Mouse (Mus musculus) central nervous system, embryonic 18 days (tissue): ENCODE results near the gene Ucn. TPM values are rescaled to one million over a fixed set of nuclear protein-coding genes. Genes with fewer than 3 reads are reported as not detected.

ENCODE experiments used
- polyA plus RNA-seq: library from polyadenylated mRNA; depleted of rRNA; stranded (reverse); fragments of >200 nt; gene quantifications from 2 replicates; pipeline ENCODE4 v1.2.3, GENCODE M21; 2012; rRNA removed

Gene Ucn
- polyA plus RNA-seq = 0.19 and 0.21 TPM in 2 replicates

GRCm38 (mm10) chr5:31138241-31138967 is at the start of gene Ucn:
Gene Ucn (minus strand): TSS chr5:31138829.

GRCm38 (mm10) chr5:31179766-31180630 is 41.4 kb upstream of the Ucn start, which contains the start of the genes Gm29609 and Gtf3c2:
Gene Gm29609 (minus strand): TSS chr5:31179911.
Gene Gtf3c2 (minus strand): TSS chr5:31180144.

GRCm38 (mm10) chr5:31154152-31154553 is 15.5 kb upstream of the Ucn start, which contains the start of gene Mpv17:
Gene Mpv17 (minus strand): TSS chr5:31154251.

GRCm38 (mm10) chr5:31116354-31116753 is 22.3 kb downstream of the Ucn start, which contains the start of gene Trim54:
Gene Trim54 (plus strand): TSS chr5:31116712.

DNA sequence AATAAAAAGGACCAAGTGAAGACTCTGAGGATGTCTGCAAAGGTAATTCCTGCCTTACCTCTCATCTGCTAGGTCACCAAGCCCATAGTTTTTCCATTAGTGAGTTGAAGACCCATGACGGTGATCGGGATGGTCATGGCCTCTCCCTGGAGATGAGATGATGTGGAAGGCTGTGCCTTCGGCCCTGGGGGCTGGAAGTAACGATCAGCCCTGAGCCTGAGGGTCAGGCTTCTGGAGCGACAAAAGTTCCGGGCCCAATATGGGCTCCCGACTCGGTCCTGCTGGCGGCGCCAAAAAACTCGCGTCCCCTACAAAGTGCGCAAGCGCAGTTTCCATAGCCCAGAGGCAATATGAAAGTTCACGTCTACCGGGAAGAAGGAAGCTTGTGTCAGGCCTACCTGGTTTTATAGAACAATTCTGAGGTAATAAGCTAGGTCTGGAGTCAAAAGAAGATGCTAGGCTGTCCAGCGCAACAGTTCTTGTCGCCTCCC is 30.6 kb downstream of the Ucn start, which contains the start of gene Slc30a3:
Gene Slc30a3 (minus strand): TSS at position 238 of the 491 bp plus-strand sequence.

DNA sequence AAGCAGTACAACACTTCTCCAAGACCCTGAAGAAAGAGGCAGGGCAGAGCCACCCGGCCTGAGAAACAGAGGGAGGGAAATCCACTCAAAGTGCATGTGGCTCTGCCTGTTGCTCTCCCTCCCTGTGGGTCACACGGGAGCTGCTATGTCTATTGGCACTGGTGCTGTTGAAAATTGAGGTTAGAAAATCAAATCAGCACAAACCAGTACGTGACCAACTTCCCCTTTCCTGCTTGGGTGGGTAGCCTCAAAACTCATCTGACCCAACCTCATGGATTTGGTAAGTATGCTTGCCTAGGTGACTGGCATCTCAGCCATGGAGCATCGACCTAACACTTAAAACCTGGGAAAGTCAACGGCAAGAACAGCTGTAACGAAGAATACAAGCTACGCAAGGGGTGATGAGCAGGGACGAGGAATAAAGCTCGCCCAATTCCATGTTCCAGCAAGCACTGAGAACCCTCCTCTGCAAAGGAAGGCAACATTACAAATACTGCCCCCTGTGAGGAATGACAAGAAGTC is 32.8 kb downstream of the Ucn start, which contains the start of gene Dnajc5g:
Gene Dnajc5g (plus strand): TSS at position 472 of the 522 bp plus-strand sequence.

Other genes with a start within 250 kb of the Ucn start
- 211 and 228 TPM in 2 replicates for gene Ost4, start 231.0 kb downstream of the Ucn start, polyA plus RNA-seq
- gene Emilin1, start 225.4 kb downstream of the Ucn start, polyA plus RNA-seq = 8.0 and 17.2 TPM in 2 replicates
- gene Khk, start 217.4 kb downstream of the Ucn start, polyA plus RNA-seq = 9.1 and 11.0 TPM in 2 replicates
- gene Cgref1, start 193.2 kb downstream of the Ucn start, polyA plus RNA-seq = 59.3 and 70.9 TPM in 2 replicates
- 156 and 160 TPM in 2 replicates for gene Preb, start 178.5 kb downstream of the Ucn start, polyA plus RNA-seq
- gene Tcf23, start 170.2 kb downstream of the Ucn start, polyA plus RNA-seq = 0.01 TPM in 1 of 2 replicates, not detected in the other
- gene Atraid, start 90.5 kb downstream of the Ucn start, polyA plus RNA-seq = 162 and 172 TPM in 2 replicates
- gene Slc5a6, start 89.9 kb downstream of the Ucn start, polyA plus RNA-seq = 41.9 and 44.0 TPM in 2 replicates
- gene Cad, start 84.0 kb downstream of the Ucn start, polyA plus RNA-seq = 23.0 and 24.6 TPM in 2 replicates
- not detected in 2 replicates for gene Dnajc5g, start 32.5 kb downstream of the Ucn start, polyA plus RNA-seq
- 10.6 and 13.6 TPM in 2 replicates for gene Slc30a3, start 30.6 kb downstream of the Ucn start, polyA plus RNA-seq
- 1.2 TPM in 1 of 2 replicates, not detected in the other for gene Trim54, start 22.1 kb downstream of the Ucn start, polyA plus RNA-seq
- gene Mpv17, start 15.4 kb upstream of the Ucn start, polyA plus RNA-seq = 59.2 and 63.1 TPM in 2 replicates
- gene Gm29609, start 41.1 kb upstream of the Ucn start, polyA plus RNA-seq = 2.8 and 3.7 TPM in 2 replicates
- 81.6 and 84.5 TPM in 2 replicates for gene Gtf3c2, start 41.3 kb upstream of the Ucn start, polyA plus RNA-seq
- gene Snx17, start 54.4 kb upstream of the Ucn start, polyA plus RNA-seq = 87.5 and 88.0 TPM in 2 replicates
- 60.8 and 68.2 TPM in 2 replicates for gene Eif2b4, start 54.6 kb upstream of the Ucn start, polyA plus RNA-seq
- gene Zfp513, start 63.5 kb upstream of the Ucn start, polyA plus RNA-seq = 53.9 and 56.3 TPM in 2 replicates
- 170 and 178 TPM in 2 replicates for gene Ppm1g, start 81.9 kb upstream of the Ucn start, polyA plus RNA-seq
- gene Nrbp1, start 102.0 kb upstream of the Ucn start, polyA plus RNA-seq = 150 and 152 TPM in 2 replicates
- 0.16 TPM in 1 of 2 replicates, not detected in the other for gene Gm9970, start 102.4 kb upstream of the Ucn start, polyA plus RNA-seq
- 3.8 and 4.6 TPM in 2 replicates for gene Krtcap3, start 112.9 kb upstream of the Ucn start, polyA plus RNA-seq
- 50.2 and 54.6 TPM in 2 replicates for gene Ift172, start 152.3 kb upstream of the Ucn start, polyA plus RNA-seq
- gene Fndc4, start 157.3 kb upstream of the Ucn start, polyA plus RNA-seq = 190 and 201 TPM in 2 replicates
- gene Gckr, start 158.6 kb upstream of the Ucn start, polyA plus RNA-seq = 0.75 and 0.87 TPM in 2 replicates